Mouse (Mus musculus) megakaryocyte, embryonic 14.5 days (primary cell): ENCODE data around the gene Ddx55. TPM values are rescaled to one million over a fixed set of nuclear protein-coding genes. Genes with fewer than 3 reads are reported as not detected.

Experiments
- H3K27me3 ChIP-seq: replicated peaks from 2 replicates; pipeline ENCODE3; 2012; ENCODE audit warnings: inconsistent platforms
- H3K36me3 ChIP-seq: replicated peaks from 2 replicates; pipeline ENCODE3; 2012; ENCODE audit warnings: low read length, inconsistent platforms, mixed read lengths
- H3K4me1 ChIP-seq: 2 replicates; pipeline ENCODE4 v1.6.1; 2012; ENCODE audit warnings: inconsistent platforms
- H3K4me3 ChIP-seq: replicated peaks from 2 replicates; pipeline ENCODE3; 2012; ENCODE audit warnings: moderate library complexity, mild to moderate bottlenecking, inconsistent platforms
- H3K9me3 ChIP-seq: 2 replicates; pipeline ENCODE4 v1.6.1; 2012; ENCODE audit warnings: inconsistent platforms
- FLI1 ChIP-seq: IDR thresholded peaks from 2 replicates; pipeline ENCODE4 v1.6.1; 2012; ENCODE audit warnings: low read length, inconsistent platforms, mixed read lengths
- GATA1 ChIP-seq: IDR thresholded peaks from 3 replicates; pipeline ENCODE4 v1.6.1; 2012; ENCODE audit warnings: mixed read lengths, low read length, inconsistent platforms, borderline replicate concordance
- polyA plus RNA-seq: library from polyadenylated mRNA; stranded (reverse); fragments of >175 nt; gene quantifications from 2 replicates; pipeline ENCODE4 v1.2.3, GENCODE M21; 2012; ENCODE audit warnings: low replicate concordance; ENCODE audit not compliant: insufficient read depth

The Ddx55 gene
- 4.6 and 7.1 TPM in 2 replicates for polyA plus RNA-seq

GRCm38 (mm10) chr5:124552558-124553307 lies at the start of gene Ddx55:
Gene Ddx55, plus strand, starts transcription at chr5:124552864.
- Histone ChIP-seq H3K9me3 (no peaks in the 10 kb centered on the region), H3K36me3 (peaks cover 54% of the 10 kb centered on the region), H3K4me3 (peak within 1 kb of the TSS; percentile 96), H3K4me1 (peaks cover 37% of the 10 kb centered on the region), H3K27me3 (no peaks in the 10 kb centered on the region)
- TF ChIP-seq GATA1 (no peak), FLI1 (peak; percentile 42; the same call in 1 of the 2 replicates)

DNA sequence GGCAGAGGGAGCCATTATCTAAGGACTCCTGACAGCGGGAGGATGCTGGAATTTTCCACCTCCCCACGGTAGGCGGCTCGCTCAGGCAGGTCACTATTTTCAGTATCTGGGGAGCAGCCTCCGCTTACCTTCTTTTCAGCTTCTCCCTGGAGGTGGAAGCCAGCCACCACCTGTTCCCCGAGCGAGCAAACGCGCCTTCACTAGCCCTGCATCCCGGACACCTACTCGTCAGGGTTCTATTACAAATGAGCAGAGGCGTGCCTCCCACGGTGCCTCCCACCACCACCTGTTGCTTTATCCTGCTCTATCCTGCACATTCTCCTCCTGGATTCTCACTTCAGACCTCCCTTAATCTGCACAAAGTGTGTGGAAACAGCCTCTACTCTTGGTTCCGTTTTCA lies 48.9 kb upstream of the Ddx55 start:
- Histone ChIP-seq H3K27me3 (peaks cover 5% of the 10 kb centered on the region), H3K4me3 (no peak overlapping the region), H3K36me3 (peaks cover 17% of the 10 kb centered on the region), H3K4me1 (peaks cover 41% of the 10 kb centered on the region), H3K9me3 (no peaks in the 10 kb centered on the region)
- TF ChIP-seq GATA1 (no peak), FLI1 (no peak)

DNA sequence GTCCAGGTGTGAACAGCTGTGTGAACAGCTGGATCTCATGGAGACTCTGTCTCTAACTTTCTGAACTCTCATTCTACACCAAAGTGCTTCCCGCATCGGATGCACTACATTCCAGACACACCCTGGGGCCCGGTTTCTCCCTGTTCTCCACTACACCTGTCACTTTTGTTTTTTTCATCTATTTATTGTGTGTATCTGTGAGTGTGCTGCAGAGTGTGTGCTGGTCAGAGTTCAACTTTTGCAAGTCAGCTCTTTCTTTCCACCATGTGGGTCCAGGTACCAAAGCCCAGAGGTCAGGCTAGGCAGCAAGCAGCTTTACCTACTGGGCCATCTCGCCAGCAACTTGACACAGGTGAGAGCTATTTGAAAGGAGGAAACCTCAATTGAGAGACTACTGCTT lies 47.4 kb upstream of the Ddx55 start:
- no peak for TF ChIP-seq GATA1
- TF ChIP-seq FLI1: no peak
- H3K27me3 ChIP-seq: peaks cover 9% of the 10 kb centered on the region
- no peak overlapping the region for H3K4me3 ChIP-seq

DNA sequence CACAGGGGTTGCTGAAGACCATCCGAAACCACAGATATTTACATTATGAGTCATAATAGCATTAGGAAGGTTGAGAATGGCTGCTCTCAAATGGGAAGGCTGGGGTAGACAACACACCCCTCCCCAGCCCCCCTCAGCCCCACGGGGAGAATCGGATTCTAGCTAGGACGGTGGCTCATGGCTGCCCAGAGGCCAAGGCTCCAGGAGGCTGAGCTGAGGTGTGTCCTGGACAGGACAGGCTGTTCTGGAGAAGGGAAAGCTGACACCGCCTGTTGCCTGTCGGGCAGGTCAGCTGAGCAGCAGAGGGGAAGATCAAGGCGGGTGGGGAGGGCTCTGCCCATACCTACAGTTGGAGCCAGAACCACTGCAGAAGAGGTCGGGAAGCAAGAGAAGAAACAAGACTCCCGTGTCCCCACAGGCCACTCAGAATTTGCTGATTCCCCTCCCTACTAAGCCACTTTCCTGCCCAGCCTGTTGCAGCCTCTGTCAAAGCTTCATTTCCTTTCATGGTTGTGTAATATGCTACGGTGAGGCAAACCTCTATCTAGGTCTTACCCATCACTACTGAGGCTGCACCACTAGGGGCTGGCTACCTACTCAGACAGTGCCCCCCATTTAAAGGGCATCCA lies 45.8 kb upstream of the Ddx55 start:
- Histone ChIP-seq H3K27me3 (peaks cover 17% of the 10 kb centered on the region), H3K36me3 (peaks cover 9% of the 10 kb centered on the region), H3K4me3 (peak overlapping the region; percentile 44), H3K4me1 (peaks cover 22% of the 10 kb centered on the region), H3K9me3 (no peaks in the 10 kb centered on the region)
- no peak for TF ChIP-seq FLI1
- no peak for TF ChIP-seq GATA1

More for the DNA sequence above, 47.4 kb upstream of the Ddx55 start:
- Histone ChIP-seq H3K4me1 (peaks cover 27% of the 10 kb centered on the region), H3K36me3 (peaks cover 17% of the 10 kb centered on the region), H3K9me3 (no peaks in the 10 kb centered on the region)

DNA sequence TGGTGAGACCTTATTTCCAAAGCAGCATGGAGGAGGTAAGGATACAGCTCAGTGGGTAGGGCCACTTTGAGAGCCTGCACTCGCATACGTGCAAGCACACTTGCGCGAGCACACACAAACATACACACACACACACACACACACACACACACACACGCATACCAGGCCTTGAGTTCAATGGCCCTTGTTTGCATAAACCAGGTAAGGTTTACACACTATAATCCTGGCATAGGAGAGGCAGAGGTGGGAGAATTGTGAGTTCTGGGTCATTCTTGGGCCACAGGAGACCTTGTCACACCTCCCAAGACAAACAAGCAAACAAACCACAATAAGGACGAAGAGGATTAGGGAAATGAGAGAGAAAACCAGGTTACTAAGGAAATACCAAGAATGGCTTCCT lies 43.5 kb upstream of the Ddx55 start:
- Histone ChIP-seq H3K36me3 (peaks cover 4% of the 10 kb centered on the region), H3K27me3 (peaks cover 15% of the 10 kb centered on the region), H3K4me1 (peaks cover 18% of the 10 kb centered on the region), H3K4me3 (no peak overlapping the region), H3K9me3 (no peaks in the 10 kb centered on the region)
- TF ChIP-seq FLI1 (no peak), GATA1 (no peak)

GRCm38 (mm10) chr5:124509742-124510237 lies 42.9 kb upstream of the Ddx55 start:
- H3K4me3 ChIP-seq: no peak overlapping the region
- H3K9me3 ChIP-seq: no peaks in the 10 kb centered on the region
- H3K27me3 ChIP-seq: peaks cover 17% of the 10 kb centered on the region
- peaks cover 17% of the 10 kb centered on the region for H3K4me1 ChIP-seq
- TF ChIP-seq GATA1 (no peak), FLI1 (no peak)
- peaks cover 8% of the 10 kb centered on the region for H3K36me3 ChIP-seq

DNA sequence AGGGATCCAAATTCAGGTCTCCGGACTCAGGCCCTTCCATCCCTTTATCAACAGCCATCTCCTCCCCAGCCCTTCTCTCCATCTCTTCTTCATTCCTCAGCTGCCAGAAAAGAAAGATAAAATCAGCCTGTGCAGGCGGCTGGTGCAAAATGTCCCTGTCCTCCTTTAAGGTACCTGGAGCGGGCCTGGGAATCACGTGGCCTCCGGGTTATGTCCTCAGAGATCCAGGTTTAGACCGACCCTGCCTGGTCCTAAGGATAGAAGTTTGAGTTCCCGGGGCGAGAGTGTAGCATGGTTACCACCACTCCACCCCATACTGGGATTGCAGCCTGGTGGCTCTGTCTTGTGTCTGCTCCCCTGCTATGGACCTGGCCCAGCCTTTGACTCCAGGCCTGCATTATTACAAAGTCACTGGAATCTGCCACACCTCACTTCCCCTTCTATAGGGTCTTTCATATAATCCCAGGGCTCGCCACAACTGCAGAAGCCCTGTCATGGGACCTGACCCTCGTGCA lies 42.1 kb upstream of the Ddx55 start:
- H3K27me3 ChIP-seq: peaks cover 19% of the 10 kb centered on the region
- TF ChIP-seq GATA1: no peak
- no peak for TF ChIP-seq FLI1
- peaks cover 12% of the 10 kb centered on the region for H3K36me3 ChIP-seq

GRCm38 (mm10) chr5:124515789-124516188 lies 36.9 kb upstream of the Ddx55 start:
- Histone ChIP-seq H3K4me3 (peak overlapping the region; percentile 74), H3K27me3 (peaks cover 30% of the 10 kb centered on the region), H3K9me3 (peaks cover 7% of the 10 kb centered on the region), H3K36me3 (peaks cover 13% of the 10 kb centered on the region), H3K4me1 (peaks cover 14% of the 10 kb centered on the region)
- TF ChIP-seq GATA1 (no peak), FLI1 (no peak)

More for the DNA sequence above, 42.1 kb upstream of the Ddx55 start:
- Histone ChIP-seq H3K4me3 (no peak overlapping the region), H3K9me3 (no peaks in the 10 kb centered on the region), H3K4me1 (peaks cover 20% of the 10 kb centered on the region)

GRCm38 (mm10) chr5:124518648-124519047 lies 34.0 kb upstream of the Ddx55 start:
- no peak for TF ChIP-seq FLI1
- no peak for TF ChIP-seq GATA1
- Histone ChIP-seq H3K27me3 (peaks cover 26% of the 10 kb centered on the region), H3K36me3 (peaks cover 16% of the 10 kb centered on the region), H3K9me3 (peaks cover 7% of the 10 kb centered on the region), H3K4me1 (peaks cover 19% of the 10 kb centered on the region), H3K4me3 (no peak overlapping the region)

DNA sequence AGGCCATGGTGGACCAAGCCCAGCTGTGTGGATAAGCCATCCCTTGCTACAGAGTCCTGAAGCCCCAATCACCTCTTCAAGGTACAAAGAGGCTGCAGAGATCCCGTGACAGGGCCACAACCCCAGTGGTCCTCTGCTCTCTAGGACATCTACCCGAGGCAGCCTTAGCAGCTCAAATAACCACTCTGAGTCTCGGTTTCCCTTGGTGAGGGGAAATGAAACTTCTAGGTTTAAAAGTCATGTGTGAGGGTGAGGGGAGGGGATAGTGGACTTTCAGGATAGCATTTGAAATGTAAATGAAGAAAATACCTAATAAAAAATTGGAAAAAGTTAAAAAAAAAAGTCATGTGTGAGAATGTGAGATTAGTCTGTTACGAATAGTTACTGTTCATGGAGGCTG lies 31.1 kb upstream of the Ddx55 start:
- Histone ChIP-seq H3K36me3 (peaks cover 6% of the 10 kb centered on the region), H3K4me1 (peaks cover 24% of the 10 kb centered on the region), H3K4me3 (peak overlapping the region; percentile 10), H3K27me3 (peaks cover 32% of the 10 kb centered on the region), H3K9me3 (peaks cover 7% of the 10 kb centered on the region)
- TF ChIP-seq GATA1: no peak
- TF ChIP-seq FLI1: no peak
